Mouse (Mus musculus) bone marrow, adult 2 months (tissue): Measurements from ENCODE around the gene Ntmt1. TPM values are rescaled to one million over a fixed set of nuclear protein-coding genes. Genes with fewer than 3 reads are reported as not detected.

Source experiments
- H3K27ac ChIP-seq: fragments of 200-500 bp; 2 replicates; pipeline ENCODE4 v1.5.1; 2012; ENCODE audit warnings: low read depth, mild to moderate bottlenecking, control low read depth, inconsistent platforms, low read length; ENCODE audit not compliant: control insufficient read depth, poor library complexity, insufficient read depth
- H3K4me1 ChIP-seq: fragments of 200-500 bp; 2 replicates; pipeline ENCODE4 v1.6.1; 2011; ENCODE audit warnings: low read length; ENCODE audit not compliant: control insufficient read depth, insufficient read depth
- H3K4me3 ChIP-seq: fragments of 200-500 bp; replicated peaks from 2 replicates; pipeline ENCODE3; 2011; ENCODE audit warnings: mild to moderate bottlenecking, low read depth, low read length, control low read depth; ENCODE audit not compliant: control insufficient read depth
- CTCF ChIP-seq: fragments of 200-500 bp; IDR thresholded peaks from 2 replicates; pipeline ENCODE4 v1.5.1; 2011; ENCODE audit warnings: low read length, control low read depth; ENCODE audit not compliant: control insufficient read depth, insufficient read depth
- POLR2A ChIP-seq: fragments of 200-500 bp; IDR thresholded peaks from 2 replicates; pipeline ENCODE4 v1.6.1; 2011; ENCODE audit warnings: low read depth, mild to moderate bottlenecking, control low read depth, low read length, borderline replicate concordance; ENCODE audit not compliant: control insufficient read depth
- WGBS: fragments of 180-500 bp; shearing (Covaris S2); methylation state at CpG from one replicate; pipeline ENCODE4 v1.1.7; 2018; 5-methylcytosine and 5-hydroxymethylcytosine counted together
- polyA plus RNA-seq: library from polyadenylated mRNA; stranded (reverse); fragments of >200 nt; gene quantifications from 2 replicates; pipeline ENCODE4 v1.2.4, GENCODE M21; 2011; ENCODE audit warnings: low replicate concordance; ENCODE audit not compliant: missing spikeins, insufficient read depth, insufficient read length

Gene Ntmt1
- polyA plus RNA-seq, 1 experiment: 10.2 TPM

GRCm38 (mm10) chr2:30768529-30768928 lies 39.1 kb upstream of the Ntmt1 start:
- H3K27ac ChIP-seq: no peak overlapping the region
- TF ChIP-seq POLR2A (no peak), CTCF (no peak)
- H3K4me3 ChIP-seq: no peak overlapping the region
- no peaks in the 10 kb centered on the region; the same call in 1 of the 2 replicates for H3K4me1 ChIP-seq
- WGBS: 70% methylated on average over 5 of the region's 5 CpGs

- H3K4me1 ChIP-seq: no peaks in the 10 kb centered on the region; the same call in 1 of the 2 replicates
These were observed 38.4 kb upstream of the Ntmt1 start for GRCm38 (mm10) chr2:30769187-30769586.

DNA sequence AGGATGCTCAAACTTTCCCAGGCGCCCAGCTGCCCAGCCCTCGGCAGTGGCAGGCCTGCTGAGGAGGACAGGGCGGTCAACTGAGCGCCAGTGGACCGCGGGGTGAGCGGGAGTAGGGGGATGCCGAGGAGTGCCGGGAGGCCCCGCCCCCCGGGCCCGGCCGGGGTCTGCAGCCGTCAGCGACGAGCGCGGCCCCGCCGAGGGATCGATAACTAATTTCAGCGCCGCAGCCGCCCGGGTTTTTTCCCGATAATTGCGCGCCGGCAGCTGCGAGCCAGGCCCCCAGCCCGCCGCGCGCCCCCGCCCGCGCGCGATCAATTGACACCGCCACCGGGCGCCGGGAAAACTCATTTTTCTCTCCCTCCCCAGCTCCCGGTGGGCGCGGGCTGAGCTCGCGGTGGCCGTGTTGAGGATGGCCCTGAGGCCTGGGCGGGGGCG lies 36.2 kb upstream of the Ntmt1 start:
- 3% methylated on average over 51 of the region's 51 CpGs for WGBS
- Histone ChIP-seq H3K27ac (peak overlapping the region; percentile 93), H3K4me1 (no peaks in the 10 kb centered on the region; the same call in 1 of the 2 replicates), H3K4me3 (peak overlapping the region; percentile 55)
- no peak for TF ChIP-seq POLR2A
- no peak for TF ChIP-seq CTCF

More at GRCm38 (mm10) chr2:30769187-30769586, 38.4 kb upstream of the Ntmt1 start:
- 24% methylated on average over 6 of the region's 6 CpGs for WGBS
- no peak for TF ChIP-seq POLR2A
- peak; percentile 25; the same call in 1 of the 2 replicates for TF ChIP-seq CTCF
- no peak overlapping the region for H3K27ac ChIP-seq
- no peak overlapping the region for H3K4me3 ChIP-seq

DNA sequence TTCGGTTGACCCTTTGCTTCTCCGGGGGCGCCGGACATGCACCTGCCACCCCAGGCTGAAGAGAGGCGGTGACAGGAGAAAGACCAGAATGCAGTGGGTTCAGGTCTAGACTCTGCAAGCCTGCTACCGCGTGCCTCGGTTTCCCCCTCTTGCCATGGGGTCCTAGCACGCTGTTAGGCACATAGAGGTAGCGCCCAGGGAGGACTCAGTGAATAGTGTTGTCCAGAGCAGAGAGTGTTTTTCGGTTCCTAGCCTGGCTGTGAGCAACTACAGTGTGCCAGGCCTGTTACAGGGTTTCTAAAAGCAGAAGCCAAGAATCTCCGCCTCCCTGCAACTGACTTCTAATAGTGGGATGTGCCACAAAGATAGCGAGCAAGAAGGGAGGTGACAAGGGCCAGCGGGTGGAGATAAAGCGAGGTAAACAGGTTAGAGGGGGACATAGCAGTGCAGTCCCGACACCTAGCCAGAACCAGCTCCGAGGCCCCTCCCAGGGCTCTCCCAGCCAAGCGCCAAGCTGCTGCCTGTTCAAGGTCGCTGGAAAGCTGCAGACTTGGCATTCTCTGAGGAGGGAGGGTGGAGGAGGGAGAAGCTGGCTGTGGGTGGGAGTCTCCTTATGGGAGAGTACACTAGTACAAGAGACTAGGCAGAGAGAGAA lies 35.7 kb upstream of the Ntmt1 start:
- Histone ChIP-seq H3K4me3 (peak overlapping the region; percentile 55), H3K27ac (peak overlapping the region; percentile 93), H3K4me1 (no peaks in the 10 kb centered on the region; the same call in 1 of the 2 replicates)
- no peak for TF ChIP-seq CTCF
- TF ChIP-seq POLR2A: peak; percentile 60
- 1% methylated on average over 19 of the region's 19 CpGs for WGBS

GRCm38 (mm10) chr2:30772581-30773312 lies 34.9 kb upstream of the Ntmt1 start:
- Histone ChIP-seq H3K27ac (peak overlapping the region; percentile 93), H3K4me3 (peak overlapping the region; percentile 15), H3K4me1 (no peaks in the 10 kb centered on the region; the same call in 1 of the 2 replicates)
- 29% methylated on average over 15 of the region's 15 CpGs for WGBS
- 0 out of 2 replicates have a peak, but pooled peaks have one; percentile 9 for TF ChIP-seq POLR2A
- TF ChIP-seq CTCF: no peak

DNA sequence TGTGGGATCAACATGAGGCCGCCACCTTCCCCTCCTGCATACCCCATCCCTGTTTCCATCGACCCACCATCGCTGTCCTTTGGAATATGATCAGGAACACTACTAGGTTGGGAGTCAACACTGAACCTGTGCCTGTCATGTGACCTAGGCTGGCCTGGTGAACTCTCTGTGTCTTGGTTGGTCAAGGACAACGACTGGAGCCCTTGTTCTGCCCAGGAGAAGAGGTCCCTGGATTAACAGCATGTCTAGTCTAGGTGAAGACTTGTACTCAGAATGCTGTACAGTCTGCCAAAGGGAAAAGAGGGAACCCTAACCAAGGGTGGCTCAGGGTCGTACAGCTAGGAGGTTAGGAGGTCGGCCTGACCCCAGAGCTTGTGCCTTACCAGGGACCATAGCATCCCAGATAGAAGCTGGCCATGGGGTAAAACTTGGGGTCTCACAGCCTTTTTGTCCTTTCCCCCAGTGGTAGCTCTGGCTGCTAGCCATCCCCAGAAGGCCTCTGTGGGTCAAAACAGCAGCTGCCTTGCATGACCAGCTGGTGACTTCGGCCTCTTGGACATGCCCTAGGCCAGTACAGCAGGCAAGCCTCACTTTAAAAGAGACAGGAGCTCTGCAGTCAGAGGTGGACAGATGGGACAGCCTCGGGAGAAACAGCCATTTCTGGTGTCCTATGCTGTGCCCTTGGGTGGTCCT lies 34.2 kb upstream of the Ntmt1 start:
- TF ChIP-seq POLR2A: no peak
- H3K4me3 ChIP-seq: peak overlapping the region; percentile 10
- no peak overlapping the region for H3K27ac ChIP-seq
- WGBS: 81% methylated on average over 8 of the region's 8 CpGs
- H3K4me1 ChIP-seq: no peaks in the 10 kb centered on the region; the same call in 1 of the 2 replicates

DNA sequence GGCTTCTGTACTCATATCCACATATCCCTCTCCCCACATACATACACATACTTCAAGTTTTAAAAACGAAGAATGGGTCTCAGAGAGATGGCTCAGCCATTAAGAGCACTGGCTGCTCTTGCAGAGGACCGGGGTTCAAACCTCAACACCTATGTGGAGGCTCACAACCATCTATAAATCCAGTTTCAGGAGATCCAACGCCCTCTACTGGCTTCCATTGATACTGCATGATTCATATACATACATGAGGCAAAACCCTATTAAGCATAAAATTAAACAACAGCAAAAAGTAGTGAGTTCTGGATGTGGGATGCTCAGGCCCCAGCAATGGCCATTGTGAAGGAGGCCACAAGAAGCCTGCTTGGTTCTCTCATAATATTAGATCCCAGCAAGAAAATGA lies 31.7 kb upstream of the Ntmt1 start:
- Histone ChIP-seq H3K27ac (no peak overlapping the region), H3K4me3 (no peak overlapping the region), H3K4me1 (no peaks in the 10 kb centered on the region; the same call in 1 of the 2 replicates)
- WGBS: 51% methylated on average over 3 of the region's 3 CpGs
- TF ChIP-seq POLR2A (no peak), CTCF (no peak)

GRCm38 (mm10) chr2:30777266-30777665 lies 30.4 kb upstream of the Ntmt1 start:
- H3K4me1 ChIP-seq: no peaks in the 10 kb centered on the region; the same call in 1 of the 2 replicates
- H3K27ac ChIP-seq: no peak overlapping the region
- no peak overlapping the region for H3K4me3 ChIP-seq
- TF ChIP-seq POLR2A (no peak), CTCF (no peak)
- WGBS: 83% methylated on average over 3 of the region's 3 CpGs
